Mouse (Mus musculus) limb, embryonic 14.5 days (tissue): Measurements from ENCODE around the gene Tiam1. TPM values are rescaled to one million over a fixed set of nuclear protein-coding genes. Genes with fewer than 3 reads are reported as not detected.

Experiments used
- ATAC-seq: fragments of 200-750 bp; cut with Nextera tagmentation; 2 replicates; pipeline ENCODE4 v1.8.0; 2017; ENCODE audit warnings: low read depth, moderate number of reproducible peaks, moderate TSS enrichment; ENCODE audit not compliant: low FRiP score
- DNase-seq: peaks from one replicate; pipeline ENCODE4 v3.0.0-alpha.2; 2015; ENCODE audit warnings: low spot score
- H3K27ac ChIP-seq: fragments of 300-500 bp; sonication (generic); replicated peaks from 2 replicates; pipeline ENCODE4 v1.5.1; 2014; ENCODE audit warnings: low read depth, mild to moderate bottlenecking, low read length, moderate library complexity, mixed read lengths
- H3K27me3 ChIP-seq: fragments of 300-500 bp; sonication (generic); 2 replicates; pipeline ENCODE4 v1.6.1; 2014; ENCODE audit warnings: low read length, mixed read lengths; ENCODE audit not compliant: control insufficient read depth, insufficient read depth
- H3K36me3 ChIP-seq: fragments of 300-500 bp; sonication (generic); 2 replicates; pipeline ENCODE4 v1.6.1; 2014; ENCODE audit warnings: mild to moderate bottlenecking, low read length, moderate library complexity, mixed read lengths; ENCODE audit not compliant: control insufficient read depth, insufficient read depth
- H3K4me1 ChIP-seq: fragments of 300-500 bp; sonication (generic); 2 replicates; pipeline ENCODE4 v1.6.1; 2014; ENCODE audit warnings: antibody characterized with exemption, low read length, mixed read lengths; ENCODE audit not compliant: control insufficient read depth, insufficient read depth
- H3K4me2 ChIP-seq: fragments of 300-500 bp; sonication (generic); replicated peaks from 2 replicates; pipeline ENCODE4 v1.6.1; 2014; ENCODE audit warnings: low read depth, mild to moderate bottlenecking, low read length, moderate library complexity; ENCODE audit not compliant: severe bottlenecking
- H3K4me3 ChIP-seq: fragments of 300-500 bp; sonication (generic); replicated peaks from 2 replicates; pipeline ENCODE4 v1.5.1; 2014; ENCODE audit warnings: low read length
- H3K9ac ChIP-seq: fragments of 300-500 bp; sonication (generic); 2 replicates; pipeline ENCODE4 v1.6.1; 2014; ENCODE audit warnings: mild to moderate bottlenecking, low read depth, low read length, moderate library complexity; ENCODE audit not compliant: severe bottlenecking
- H3K9me3 ChIP-seq: fragments of 300-500 bp; sonication (generic); 2 replicates; pipeline ENCODE4 v1.6.1; 2016; ENCODE audit warnings: low read length; ENCODE audit not compliant: control insufficient read depth
- POLR2A ChIP-seq: fragments of 200-500 bp; IDR thresholded peaks from 2 replicates; pipeline ENCODE4 v1.8.0; 2012; ENCODE audit warnings: inconsistent platforms, mild to moderate bottlenecking, moderate library complexity, borderline replicate concordance; ENCODE audit not compliant: insufficient read depth, insufficient read length; ENCODE audit errors: extremely low read depth
- WGBS: fragments of 180-500 bp; shearing (Covaris S2); extraction: QIAGEN DNeasy Blood & Tissue Kit; methylation state at CpG from one replicate; pipeline ENCODE4 v1.1.7; 2014; 5-methylcytosine and 5-hydroxymethylcytosine counted together
- polyA plus RNA-seq, 2 experiments: library from polyadenylated mRNA; depleted of rRNA in 1 of 2; stranded (reverse) in 1 of 2; unstranded in 1 of 2; fragments of >200 nt; fragmentation: Nextera tagmentation in 1 of 2; extraction: Ambion mirVana in 1 of 2; gene quantifications; 2 replicates each; pipeline versions ENCODE4 v1.2.1 to v1.2.3; 2012 to 2014

Tiam1 gene
- polyA plus RNA-seq, 2 experiments = 22.4 to 54.9 TPM

- WGBS = 75% methylated on average over 20 of the region's 20 CpGs
- H3K9ac ChIP-seq = no peak overlapping the region
- peaks cover 17% of the 10 kb centered on the region for H3K36me3 ChIP-seq
- no peak overlapping the region for H3K4me3 ChIP-seq
- H3K4me2 ChIP-seq = no peak overlapping the region
- DNase-seq (no peak), ATAC-seq (no peak)
- no peak for TF ChIP-seq POLR2A
- no peak overlapping the region for H3K27ac ChIP-seq
- H3K9me3 ChIP-seq = no peaks in the 10 kb centered on the region
- peaks cover 34% of the 10 kb centered on the region for H3K4me1 ChIP-seq
- H3K27me3 ChIP-seq = no peaks in the 10 kb centered on the region
Measured at GRCm38 (mm10) chr16:89872011-89872942, 271.3 kb downstream of the Tiam1 start.

- H3K27ac ChIP-seq = no peak overlapping the region
- 80% methylated on average over 13 of the region's 13 CpGs for WGBS
- H3K9ac ChIP-seq = no peak overlapping the region
- no peak overlapping the region for H3K4me3 ChIP-seq
- H3K36me3 ChIP-seq = peaks cover 26% of the 10 kb centered on the region
- no peak for TF ChIP-seq POLR2A
- ATAC-seq (no peak), DNase-seq (no peak)
- H3K4me1 ChIP-seq = peaks cover 34% of the 10 kb centered on the region
- H3K9me3 ChIP-seq = no peaks in the 10 kb centered on the region
- H3K27me3 ChIP-seq = no peaks in the 10 kb centered on the region
- no peak overlapping the region for H3K4me2 ChIP-seq
Measured at GRCm38 (mm10) chr16:89871382-89871781, 272.2 kb downstream of the Tiam1 start.

- no peaks in the 10 kb centered on the region for H3K9me3 ChIP-seq
- WGBS = 94% methylated on average over 6 of the region's 6 CpGs
- H3K4me2 ChIP-seq = no peak overlapping the region
- TF ChIP-seq POLR2A = no peak
- no peak overlapping the region for H3K4me3 ChIP-seq
- DNase-seq (no peak), ATAC-seq (no peak)
- H3K27ac ChIP-seq = no peak overlapping the region
- peaks cover 23% of the 10 kb centered on the region for H3K36me3 ChIP-seq
- peaks cover 31% of the 10 kb centered on the region for H3K4me1 ChIP-seq
- H3K9ac ChIP-seq = no peak overlapping the region
- no peaks in the 10 kb centered on the region for H3K27me3 ChIP-seq
Measured at GRCm38 (mm10) chr16:89870059-89870458, 273.5 kb downstream of the Tiam1 start.

DNA sequence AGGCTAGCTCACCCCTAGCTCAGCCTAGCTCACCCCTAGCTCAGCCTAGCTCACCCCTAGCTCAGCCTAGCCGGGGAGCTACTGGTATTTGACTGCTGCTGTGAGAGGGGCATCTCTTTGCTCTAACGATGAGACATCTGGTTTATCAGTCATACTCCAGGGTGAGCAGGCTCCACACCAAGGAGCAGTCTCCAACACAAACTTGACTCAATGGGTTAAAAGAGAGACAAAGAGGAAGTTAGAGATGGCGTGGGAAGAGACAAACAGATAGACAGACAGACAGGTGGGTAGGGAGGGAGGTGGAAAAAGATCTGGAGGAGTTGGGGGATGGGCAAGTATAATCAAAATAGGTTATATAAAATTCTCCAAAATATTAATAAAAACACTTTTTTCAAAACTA lies 275.1 kb downstream of the Tiam1 start:
- Histone ChIP-seq H3K4me2 (no peak overlapping the region), H3K36me3 (peaks cover 23% of the 10 kb centered on the region), H3K4me3 (no peak overlapping the region), H3K9ac (no peak overlapping the region), H3K4me1 (peaks cover 15% of the 10 kb centered on the region), H3K27ac (no peak overlapping the region), H3K27me3 (no peaks in the 10 kb centered on the region), H3K9me3 (no peaks in the 10 kb centered on the region)
- no peak for TF ChIP-seq POLR2A
- WGBS = 85% methylated on average over 3 of the region's 3 CpGs
- DNase-seq = no peak
- ATAC-seq = no peak

DNA sequence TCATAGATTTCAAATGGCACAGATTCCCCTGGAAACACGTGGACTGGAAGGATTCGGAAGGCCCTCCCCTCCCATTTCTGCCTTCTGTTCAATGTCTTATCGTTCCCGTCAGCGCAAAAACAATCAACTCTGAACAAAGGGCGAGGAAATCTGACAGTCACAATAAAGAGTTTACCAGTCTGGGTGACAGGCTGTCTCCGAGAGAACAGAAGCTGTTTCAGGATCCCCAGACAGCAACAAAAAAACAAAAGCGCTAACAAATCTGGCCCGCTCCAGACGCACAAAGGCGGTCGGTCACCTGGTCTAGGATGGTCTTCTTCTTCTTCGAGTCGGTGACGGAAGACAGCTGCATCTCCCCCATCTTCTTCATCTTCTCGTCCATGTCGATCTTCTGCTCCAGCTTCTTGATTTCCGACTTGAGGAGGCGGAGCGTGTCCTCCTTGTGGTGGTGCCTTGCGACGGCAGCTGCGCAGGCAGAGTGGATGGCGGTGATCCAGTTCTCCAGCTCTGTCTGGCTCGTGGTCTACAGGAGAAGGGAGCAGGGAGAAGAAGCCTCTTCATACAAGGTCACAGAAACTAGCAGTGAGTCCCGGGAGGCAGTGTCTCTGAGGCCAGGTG lies 276.2 kb downstream of the Tiam1 start:
- Histone ChIP-seq H3K9ac (no peak overlapping the region), H3K4me3 (no peak overlapping the region), H3K4me1 (peaks cover 4% of the 10 kb centered on the region; the same call in 1 of the 2 replicates), H3K27me3 (no peaks in the 10 kb centered on the region), H3K4me2 (no peak overlapping the region), H3K36me3 (peaks cover 23% of the 10 kb centered on the region), H3K9me3 (no peaks in the 10 kb centered on the region), H3K27ac (no peak overlapping the region; the same call in 1 of the 2 replicates)
- WGBS = 94% methylated on average over 26 of the region's 26 CpGs
- DNase-seq (no peak), ATAC-seq (no peak)
- no peak for TF ChIP-seq POLR2A
